Mouse (Mus musculus) erythroid progenitor cell, adult 5-6 weeks (primary cell): ENCODE results near the gene Katnb1. TPM values are rescaled to one million over a fixed set of nuclear protein-coding genes. Genes with fewer than 3 reads are reported as not detected.

Experiments
- ATAC-seq: replicated peaks from 2 replicates; pipeline ENCODE4 v1.8.0; 2016; ENCODE audit warnings: moderate number of reproducible peaks, mild to moderate bottlenecking, moderate TSS enrichment, inconsistent platforms; ENCODE audit not compliant: poor library complexity, low FRiP score, severe bottlenecking
- total RNA-seq, 2 experiments: library from RNA; stranded (forward) in 1 of 2; stranded (reverse) in 1 of 2; fragments of 150-400 nt in 1 of 2; fragments of 186-747, 209-891 nt in 1 of 2; gene quantifications; 2 replicates each; pipeline versions ENCODE4 v1.2.3 to v1.2.4; 2015 to 2017; ENCODE audit warnings: low replicate concordance in 2 of 2

Gene Katnb1
- total RNA-seq, 2 experiments from 2014 or later: 8.8 to 13.9 TPM

GRCm38 (mm10) chr8:95137641-95138098 is 56.7 kb downstream of the Katnb1 start:
- ATAC-seq: no peak

GRCm38 (mm10) chr8:95138341-95139050 is 57.5 kb downstream of the Katnb1 start:
- ATAC-seq: no peak

GRCm38 (mm10) chr8:95139051-95139365 is 58.0 kb downstream of the Katnb1 start:
- ATAC-seq: no peak

GRCm38 (mm10) chr8:95140555-95140954 is 59.6 kb downstream of the Katnb1 start:
- no peak for ATAC-seq

GRCm38 (mm10) chr8:95141026-95141425 is 60.0 kb downstream of the Katnb1 start:
- no peak for ATAC-seq

GRCm38 (mm10) chr8:95141469-95142074 is 60.6 kb downstream of the Katnb1 start:
- ATAC-seq: no peak

GRCm38 (mm10) chr8:95142075-95142831 is 61.3 kb downstream of the Katnb1 start:
- ATAC-seq: no peak

- no peak for ATAC-seq
Measured at GRCm38 (mm10) chr8:95142985-95143804, 62.2 kb downstream of the Katnb1 start.

- ATAC-seq: no peak
Measured at GRCm38 (mm10) chr8:95143805-95144630, 63.0 kb downstream of the Katnb1 start.

- ATAC-seq: no peak
Measured at GRCm38 (mm10) chr8:95144631-95145015, 63.6 kb downstream of the Katnb1 start.

GRCm38 (mm10) chr8:95146044-95146745 is 65.2 kb downstream of the Katnb1 start:
- ATAC-seq: no peak

GRCm38 (mm10) chr8:95146846-95147245 is 65.9 kb downstream of the Katnb1 start:
- no peak for ATAC-seq

GRCm38 (mm10) chr8:95149426-95149825 is 68.4 kb downstream of the Katnb1 start:
- ATAC-seq: no peak

GRCm38 (mm10) chr8:95150608-95151007 is 69.6 kb downstream of the Katnb1 start:
- ATAC-seq: no peak

Other genes with a start within 250 kb of the Katnb1 start
- gene Coq9, start 242.9 kb upstream of the Katnb1 start, total RNA-seq (2015; ENCODE audit: low replicate concordance): 27.8 and 34.8 TPM in 2 replicates
- gene Coq9, start 242.9 kb upstream of the Katnb1 start, total RNA-seq (2017; ENCODE audit: low replicate concordance): 42.1 and 47.1 TPM in 2 replicates
- gene Ciapin1, start 242.8 kb upstream of the Katnb1 start, total RNA-seq (2015; ENCODE audit: low replicate concordance): 27.4 and 66.7 TPM in 2 replicates
- gene Ciapin1, start 242.8 kb upstream of the Katnb1 start, total RNA-seq (2017; ENCODE audit: low replicate concordance): 36.8 and 46.6 TPM in 2 replicates
- gene Polr2c, start 223.7 kb upstream of the Katnb1 start, total RNA-seq (2015; ENCODE audit: low replicate concordance): 34.0 and 42.2 TPM in 2 replicates
- 17.5 and 40.3 TPM in 2 replicates for gene Polr2c, start 223.7 kb upstream of the Katnb1 start, total RNA-seq (2017; ENCODE audit: low replicate concordance)
- 12.2 and 13.0 TPM in 2 replicates for gene Dok4, start 204.9 kb upstream of the Katnb1 start, total RNA-seq (2015; ENCODE audit: low replicate concordance)
- 11.0 and 12.8 TPM in 2 replicates for gene Dok4, start 204.9 kb upstream of the Katnb1 start, total RNA-seq (2017; ENCODE audit: low replicate concordance)
- gene Ccdc102a, start 163.1 kb upstream of the Katnb1 start, total RNA-seq (2015; ENCODE audit: low replicate concordance): not detected in 2 replicates
- gene Ccdc102a, start 163.1 kb upstream of the Katnb1 start, total RNA-seq (2017; ENCODE audit: low replicate concordance): 0.15 and 0.51 TPM in 2 replicates
- gene Adgrg5, start 157.5 kb upstream of the Katnb1 start, total RNA-seq (2015; ENCODE audit: low replicate concordance): not detected in 2 replicates
- gene Adgrg5, start 157.5 kb upstream of the Katnb1 start, total RNA-seq (2017; ENCODE audit: low replicate concordance): 0.39 TPM in 1 of 2 replicates, not detected in the other
- 29.3 and 55.9 TPM in 2 replicates for gene Adgrg1, start 106.4 kb upstream of the Katnb1 start, total RNA-seq (2015; ENCODE audit: low replicate concordance)
- gene Adgrg1, start 106.4 kb upstream of the Katnb1 start, total RNA-seq (2017; ENCODE audit: low replicate concordance): 12.4 and 14.4 TPM in 2 replicates
- gene Adgrg3, start 63.5 kb upstream of the Katnb1 start, total RNA-seq (2015; ENCODE audit: low replicate concordance): 10.1 and 12.2 TPM in 2 replicates
- gene Adgrg3, start 63.5 kb upstream of the Katnb1 start, total RNA-seq (2017; ENCODE audit: low replicate concordance): 3.5 and 10.3 TPM in 2 replicates
- gene Drc7, start 26.1 kb upstream of the Katnb1 start, total RNA-seq (2015; ENCODE audit: low replicate concordance): not detected in 2 replicates
- gene Drc7, start 26.1 kb upstream of the Katnb1 start, total RNA-seq (2017; ENCODE audit: low replicate concordance): 2.4 and 7.9 TPM in 2 replicates
- gene Kifc3, start 121.6 kb downstream of the Katnb1 start, total RNA-seq (2015; ENCODE audit: low replicate concordance): not detected in 2 replicates
- 0.51 and 0.76 TPM in 2 replicates for gene Kifc3, start 121.6 kb downstream of the Katnb1 start, total RNA-seq (2017; ENCODE audit: low replicate concordance)
- not detected in 2 replicates for gene Cngb1, start 225.4 kb downstream of the Katnb1 start, total RNA-seq (2015; ENCODE audit: low replicate concordance)
- not detected in 2 replicates for gene Cngb1, start 225.4 kb downstream of the Katnb1 start, total RNA-seq (2017; ENCODE audit: low replicate concordance)
- not detected in 2 replicates for gene Tepp, start 229.4 kb downstream of the Katnb1 start, total RNA-seq (2015; ENCODE audit: low replicate concordance)
- not detected in 2 replicates for gene Tepp, start 229.4 kb downstream of the Katnb1 start, total RNA-seq (2017; ENCODE audit: low replicate concordance)